Mouse (Mus musculus) hindbrain, embryonic 15.5 days (tissue): ENCODE data around the gene Hsdl2. TPM values are rescaled to one million over a fixed set of nuclear protein-coding genes. Genes with fewer than 3 reads are reported as not detected.
A peak's percentile ranks its signal among the peaks of the same experiment; 100 is the strongest.
"Not testable (repeated sequence)": the region's sequence is repeated elsewhere in the genome, so short reads cannot be mapped to it uniquely, and the experiment has no call there.

ENCODE experiments used
- ATAC-seq: fragments of 200-750 bp; cut with Nextera tagmentation; 2 replicates; pipeline ENCODE4 v1.8.0; 2017; ENCODE audit warnings: low read depth, moderate number of reproducible peaks, moderate TSS enrichment; ENCODE audit not compliant: low FRiP score
- H3K27ac ChIP-seq: fragments of 300-500 bp; sonication (generic); replicated peaks from 2 replicates; pipeline ENCODE4 v1.5.1; 2015; ENCODE audit warnings: mild to moderate bottlenecking, inconsistent platforms
- H3K27me3 ChIP-seq: fragments of 300-500 bp; sonication (generic); 2 replicates; pipeline ENCODE4 v1.6.1; 2015; ENCODE audit warnings: control low read depth, inconsistent platforms
- H3K36me3 ChIP-seq: fragments of 300-500 bp; sonication (generic); 2 replicates; pipeline ENCODE4 v1.6.1; 2015; ENCODE audit warnings: control low read depth, inconsistent platforms
- H3K4me1 ChIP-seq: fragments of 300-500 bp; sonication (generic); replicated peaks from 2 replicates; pipeline ENCODE4 v1.6.1; 2015; ENCODE audit warnings: control low read depth, inconsistent platforms
- H3K4me2 ChIP-seq: fragments of 300-500 bp; sonication (generic); 2 replicates; pipeline ENCODE4 v1.6.1; 2015; ENCODE audit warnings: moderate library complexity, mild to moderate bottlenecking, inconsistent platforms
- H3K4me3 ChIP-seq: fragments of 300-500 bp; sonication (generic); 2 replicates; pipeline ENCODE4 v1.5.1; 2015; ENCODE audit warnings: mild to moderate bottlenecking, inconsistent platforms
- H3K9ac ChIP-seq: fragments of 300-500 bp; sonication (generic); 2 replicates; pipeline ENCODE4 v1.6.1; 2015; ENCODE audit warnings: inconsistent platforms
- H3K9me3 ChIP-seq: fragments of 300-500 bp; sonication (generic); 2 replicates; pipeline ENCODE4 v1.6.1; 2016; ENCODE audit warnings: control low read depth, inconsistent platforms
- WGBS: fragments of 180-500 bp; shearing (Covaris S2); methylation state at CpG from one replicate; pipeline ENCODE4 v1.1.7; 2015; 5-methylcytosine and 5-hydroxymethylcytosine counted together
- polyA plus RNA-seq: library from polyadenylated mRNA; unstranded; fragments of >200 nt; fragmentation: Nextera tagmentation; extraction: Ambion mirVana; gene quantifications from 2 replicates; pipeline ENCODE4 v1.2.1, GENCODE M21; 2015

The Hsdl2 gene
- polyA plus RNA-seq, 1 experiment from 2014 or later, result 36.7 TPM

DNA sequence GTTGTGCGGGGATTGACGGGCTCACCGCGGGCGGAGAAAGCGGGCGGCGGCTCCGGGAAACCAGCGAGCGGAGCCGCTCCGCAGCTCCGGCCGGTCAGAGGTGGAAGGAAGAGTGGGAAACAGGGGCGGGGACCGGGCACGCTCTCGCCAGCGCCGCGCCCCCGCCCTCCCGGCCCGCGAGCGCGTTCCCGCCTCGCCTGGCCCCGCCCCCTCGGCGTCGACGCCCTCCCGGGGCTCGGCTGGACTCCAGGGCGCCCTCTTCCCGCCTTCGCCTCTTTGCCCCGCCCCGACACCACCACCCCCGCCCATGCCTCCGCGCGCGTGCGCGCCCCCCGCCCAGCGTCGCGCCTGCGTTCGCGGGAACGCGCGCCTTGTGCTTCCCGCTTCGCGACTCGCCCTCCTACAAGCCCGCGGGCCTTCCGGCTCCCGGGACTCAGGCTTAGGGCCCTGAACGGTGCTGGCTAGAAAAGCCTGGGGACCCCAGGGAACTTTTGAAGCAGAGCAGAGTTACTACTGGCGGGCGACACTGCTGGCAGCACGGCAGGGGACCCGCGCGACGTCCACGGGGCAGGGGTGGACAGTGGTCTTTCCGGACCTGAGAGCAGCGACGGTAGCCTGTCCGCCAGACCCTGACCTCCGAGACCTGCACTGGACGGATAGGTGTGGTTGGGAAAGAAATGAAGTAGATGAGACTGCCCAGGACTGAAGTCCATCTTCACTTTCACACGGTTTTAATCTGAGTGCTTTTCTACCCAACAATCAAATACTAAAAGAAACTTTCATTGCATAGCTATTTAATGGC is 32.0 kb upstream of the Hsdl2 start, which contains the start of gene Ptbp3:
Gene Ptbp3 (minus strand): TSS at position 190 of the 802 bp plus-strand sequence.
- WGBS, result under 1% methylated on average over 48 of the region's 83 CpGs

DNA sequence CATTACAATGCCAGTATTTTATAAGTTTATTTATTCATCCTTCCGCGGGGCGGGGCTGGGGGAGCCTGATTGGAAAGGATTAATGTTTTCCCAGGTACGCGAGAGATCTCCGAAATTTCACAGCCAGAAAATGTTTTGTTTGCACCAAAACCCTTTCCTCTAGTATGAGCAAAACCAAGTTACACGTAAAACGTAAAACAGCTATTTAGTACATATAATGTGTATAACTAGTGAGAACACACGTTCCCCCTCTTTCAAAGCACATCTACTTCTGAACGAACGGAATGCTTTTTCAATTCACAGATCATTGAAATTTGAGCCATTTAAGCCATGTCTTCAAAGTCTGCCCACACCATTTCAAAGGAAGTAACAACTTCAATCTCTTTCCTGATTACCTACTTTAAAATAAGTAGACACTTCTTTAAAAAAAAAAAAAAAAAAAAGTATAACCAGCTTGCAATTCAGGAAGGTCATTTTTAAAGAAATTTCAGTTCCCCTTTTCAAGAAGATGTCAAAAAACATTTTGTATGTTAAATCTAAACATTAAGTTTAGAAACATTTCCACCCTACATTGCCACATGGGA is 31.3 kb upstream of the Hsdl2 start:
- Histone ChIP-seq H3K27ac (peak overlapping the region; percentile 83; the same call in 1 of the 2 replicates), H3K4me3 (peak overlapping the region; percentile 65), H3K4me2 (peak overlapping the region; percentile 78), H3K9me3 (no peaks in the 10 kb centered on the region), H3K4me1 (peaks cover 25% of the 10 kb centered on the region), H3K36me3 (no peaks in the 10 kb centered on the region), H3K27me3 (no peaks in the 10 kb centered on the region), H3K9ac (peak overlapping the region; percentile 70)
- 18% methylated on average over 11 of the region's 11 CpGs for WGBS
- no peak for ATAC-seq

More for the DNA sequence above, 32.0 kb upstream of the Hsdl2 start, which contains the start of gene Ptbp3:
- Histone ChIP-seq H3K4me2 (peak within 1 kb of the TSS; percentile 78), H3K4me1 (peaks cover 25% of the 10 kb centered on the region), H3K9me3 (no peaks in the 10 kb centered on the region), H3K27ac (peak within 1 kb of the TSS; percentile 85), H3K27me3 (no peaks in the 10 kb centered on the region), H3K36me3 (no peaks in the 10 kb centered on the region), H3K4me3 (peak within 1 kb of the TSS; percentile 65), H3K9ac (peak within 1 kb of the TSS; percentile 70)
- ATAC-seq, result peak; percentile 95

DNA sequence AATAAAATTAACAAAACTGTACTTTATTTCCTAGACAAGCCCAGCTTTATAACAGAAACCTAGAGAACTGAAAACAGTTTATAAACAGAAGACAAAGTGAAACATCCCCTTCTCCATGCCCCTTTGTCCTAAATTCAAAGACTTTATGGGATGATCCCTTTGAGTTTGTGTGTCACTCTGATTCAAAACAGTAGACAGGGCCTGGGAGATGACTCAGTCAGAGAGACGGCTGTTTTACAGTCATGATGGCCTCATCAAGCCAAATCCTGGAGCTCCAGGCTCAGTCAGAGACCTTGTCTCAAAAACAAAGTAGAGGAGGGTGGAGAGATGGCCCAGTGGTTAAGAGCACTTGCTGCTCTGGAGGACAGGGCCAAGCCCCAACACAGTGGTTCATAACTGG is 29.5 kb upstream of the Hsdl2 start:
- H3K9me3 ChIP-seq, result no peaks in the 10 kb centered on the region
- H3K4me2 ChIP-seq, result no peak overlapping the region
- H3K27me3 ChIP-seq, result no peaks in the 10 kb centered on the region
- ATAC-seq, result no peak
- WGBS, result 90% methylated on average over 1 of the region's 1 CpGs
- H3K27ac ChIP-seq, result no peak overlapping the region
- H3K4me3 ChIP-seq, result no peak overlapping the region
- H3K36me3 ChIP-seq, result no peaks in the 10 kb centered on the region
- no peak overlapping the region for H3K9ac ChIP-seq
- peaks cover 18% of the 10 kb centered on the region for H3K4me1 ChIP-seq

DNA sequence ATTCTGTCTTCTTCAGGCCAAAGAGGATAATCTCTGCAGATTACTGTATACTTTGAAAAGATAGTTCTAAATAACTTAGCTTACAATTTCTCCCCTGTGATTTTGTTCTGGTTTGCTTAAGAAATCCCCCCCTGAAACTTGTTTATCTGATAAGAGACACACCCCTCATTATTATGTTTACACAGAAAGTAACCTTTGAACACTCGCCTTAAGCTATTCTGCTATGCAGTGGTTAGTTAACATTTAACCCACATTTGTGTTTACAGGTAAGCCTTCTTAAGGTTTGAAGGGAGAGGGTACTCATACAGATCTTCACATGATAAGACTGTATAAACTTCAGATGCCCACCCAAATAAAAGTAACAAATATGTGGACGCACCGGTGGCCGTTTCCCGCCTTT is 28.5 kb upstream of the Hsdl2 start:
- Histone ChIP-seq H3K4me3 (no peak overlapping the region), H3K9me3 (no peaks in the 10 kb centered on the region), H3K27ac (no peak overlapping the region), H3K4me1 (peaks cover 10% of the 10 kb centered on the region; the same call in 1 of the 2 replicates), H3K4me2 (no peak overlapping the region), H3K36me3 (no peaks in the 10 kb centered on the region), H3K9ac (no peak overlapping the region), H3K27me3 (no peaks in the 10 kb centered on the region)
- no peak for ATAC-seq
- WGBS, result 92% methylated on average over 5 of the region's 5 CpGs

DNA sequence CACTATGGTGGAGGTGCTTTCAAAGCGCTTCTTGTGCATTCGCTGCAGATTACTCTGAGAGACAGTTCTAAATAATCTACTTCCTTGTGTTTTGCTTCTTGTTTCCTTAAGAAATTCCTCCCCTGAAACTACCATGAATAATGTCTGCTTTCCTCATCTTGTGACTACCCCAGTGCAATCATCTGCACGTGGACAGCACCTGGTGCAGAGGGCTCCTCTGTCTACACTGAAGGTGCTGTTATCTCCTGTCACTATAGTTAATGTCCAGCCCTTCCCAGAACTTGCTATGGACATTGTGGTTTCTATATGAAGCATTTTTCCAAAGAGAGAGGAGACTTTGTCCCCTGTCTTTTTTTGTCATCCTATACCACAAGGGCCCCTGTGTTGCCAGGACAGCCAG is 27.8 kb upstream of the Hsdl2 start:
- Histone ChIP-seq H3K27me3 (no peaks in the 10 kb centered on the region), H3K27ac (no peak overlapping the region), H3K4me1 (0 out of 2 replicates have a peak, but pooled peaks cover 5% of the 10 kb centered on the region), H3K4me2 (no peak overlapping the region), H3K36me3 (no peaks in the 10 kb centered on the region), H3K9ac (no peak overlapping the region), H3K9me3 (no peaks in the 10 kb centered on the region), H3K4me3 (no peak overlapping the region)
- ATAC-seq, result no peak
- 85% methylated on average over 3 of the region's 3 CpGs for WGBS

DNA sequence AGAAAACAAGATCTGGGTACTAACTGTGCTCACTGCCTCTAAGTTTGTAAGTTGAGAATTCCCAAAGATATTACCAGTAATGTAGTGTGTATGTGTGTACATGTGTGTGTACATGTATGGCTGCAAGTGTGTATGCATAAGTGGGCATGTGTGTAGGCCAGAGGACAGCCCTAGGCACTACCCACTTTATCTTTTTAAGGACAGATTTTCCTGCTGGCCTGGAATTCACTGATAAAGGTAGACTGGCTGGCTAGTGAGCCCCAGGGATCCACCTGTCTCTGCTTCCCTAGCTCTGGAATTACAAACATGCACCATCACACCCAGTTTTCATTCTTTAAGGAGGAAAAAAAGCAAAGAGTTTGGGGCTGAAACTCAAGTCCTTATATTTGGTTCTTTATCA is 26.2 kb upstream of the Hsdl2 start:
- no peaks in the 10 kb centered on the region for H3K27me3 ChIP-seq
- no peak overlapping the region for H3K9ac ChIP-seq
- H3K9me3 ChIP-seq, result no peaks in the 10 kb centered on the region
- ATAC-seq, result no peak
- no peaks in the 10 kb centered on the region for H3K4me1 ChIP-seq
- no peak overlapping the region for H3K27ac ChIP-seq
- no peak overlapping the region for H3K4me3 ChIP-seq
- H3K36me3 ChIP-seq, result no peaks in the 10 kb centered on the region
- H3K4me2 ChIP-seq, result no peak overlapping the region

DNA sequence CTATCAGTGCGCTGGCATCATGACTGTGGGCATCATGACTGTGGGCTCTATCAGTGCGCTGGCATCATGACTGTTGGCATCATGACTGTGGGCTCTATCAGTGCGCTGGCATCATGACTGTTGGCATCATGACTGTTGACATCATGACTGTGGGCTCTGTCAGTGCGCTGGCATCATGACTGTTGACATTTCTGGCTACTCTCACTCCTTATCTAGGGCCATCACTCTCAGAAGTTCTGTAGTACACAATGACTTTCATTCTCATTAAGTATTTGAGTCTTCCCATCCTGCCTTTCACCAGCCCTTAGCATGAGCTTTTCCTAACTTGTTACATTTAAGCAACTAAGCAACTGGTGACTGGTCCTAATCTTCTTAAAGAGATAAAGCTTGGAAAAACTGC is 24.0 kb upstream of the Hsdl2 start:
- not testable (repeated sequence) for H3K27me3 ChIP-seq, ATAC-seq, H3K4me1 ChIP-seq, H3K4me3 ChIP-seq, H3K27ac ChIP-seq, H3K4me2 ChIP-seq, H3K9ac ChIP-seq, H3K9me3 ChIP-seq, H3K36me3 ChIP-seq
- 96% methylated on average over 4 of the region's 4 CpGs for WGBS

DNA sequence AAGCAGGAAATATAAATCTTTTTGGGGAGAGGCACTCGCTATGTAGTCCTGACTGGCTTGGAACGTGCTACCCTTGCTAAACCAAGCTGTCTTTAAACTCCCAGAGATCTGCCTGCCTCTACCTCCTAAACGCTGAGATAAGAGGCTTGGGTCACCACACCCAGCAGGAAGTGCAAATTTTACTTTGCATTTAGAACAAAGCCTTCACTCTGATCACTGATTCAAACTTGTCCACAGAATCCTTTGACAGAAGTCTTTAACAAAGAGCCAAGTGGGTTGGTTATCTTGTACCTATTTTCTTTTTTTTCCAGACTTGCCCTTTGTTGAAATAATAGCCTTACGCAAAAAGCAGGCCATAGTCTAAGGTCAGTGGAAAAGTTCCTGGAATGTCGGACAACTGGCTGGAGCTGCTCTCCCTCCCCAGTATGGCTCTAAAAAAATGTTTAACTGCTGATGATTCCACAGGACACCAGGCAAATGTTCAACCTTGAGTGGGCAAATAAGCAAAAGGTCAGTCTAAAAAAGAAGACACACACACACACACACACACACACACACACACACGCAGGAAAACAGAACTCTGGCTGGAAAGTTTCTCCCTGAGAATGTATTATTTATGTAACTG is 23.2 kb upstream of the Hsdl2 start:
- Histone ChIP-seq H3K4me1 (no peaks in the 10 kb centered on the region), H3K9ac (no peak overlapping the region), H3K36me3 (no peaks in the 10 kb centered on the region), H3K4me3 (no peak overlapping the region), H3K27ac (no peak overlapping the region), H3K4me2 (no peak overlapping the region), H3K9me3 (no peaks in the 10 kb centered on the region), H3K27me3 (no peaks in the 10 kb centered on the region)
- ATAC-seq, result no peak
- 66% methylated on average over 6 of the region's 6 CpGs for WGBS

DNA sequence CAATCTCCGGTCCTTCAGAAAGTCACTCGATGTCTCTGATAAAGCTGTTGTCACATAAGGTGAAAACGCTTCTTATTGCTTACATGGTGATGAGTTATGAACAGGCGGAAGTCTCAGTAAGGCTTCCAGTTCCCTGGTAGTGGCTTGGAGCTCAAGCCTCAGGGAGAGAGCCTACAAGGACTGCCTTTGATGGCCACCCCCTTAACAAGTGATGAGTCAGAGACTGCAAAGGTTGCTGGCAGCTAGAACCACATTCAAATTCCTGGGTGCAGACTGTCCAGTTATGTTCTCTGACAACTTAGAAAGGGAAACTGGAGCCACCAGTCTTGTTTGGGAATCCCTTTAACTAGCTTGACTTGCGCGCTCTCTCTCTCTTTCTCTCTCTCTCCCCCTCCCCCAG is 21.2 kb upstream of the Hsdl2 start:
- ATAC-seq, result no peak
- H3K27me3 ChIP-seq, result no peaks in the 10 kb centered on the region
- WGBS, result 94% methylated on average over 6 of the region's 6 CpGs
- H3K4me3 ChIP-seq, result no peak overlapping the region
- H3K9ac ChIP-seq, result no peak overlapping the region
- no peaks in the 10 kb centered on the region for H3K36me3 ChIP-seq
- no peak overlapping the region for H3K27ac ChIP-seq
- H3K4me1 ChIP-seq, result no peaks in the 10 kb centered on the region
- H3K4me2 ChIP-seq, result no peak overlapping the region
- H3K9me3 ChIP-seq, result no peaks in the 10 kb centered on the region

DNA sequence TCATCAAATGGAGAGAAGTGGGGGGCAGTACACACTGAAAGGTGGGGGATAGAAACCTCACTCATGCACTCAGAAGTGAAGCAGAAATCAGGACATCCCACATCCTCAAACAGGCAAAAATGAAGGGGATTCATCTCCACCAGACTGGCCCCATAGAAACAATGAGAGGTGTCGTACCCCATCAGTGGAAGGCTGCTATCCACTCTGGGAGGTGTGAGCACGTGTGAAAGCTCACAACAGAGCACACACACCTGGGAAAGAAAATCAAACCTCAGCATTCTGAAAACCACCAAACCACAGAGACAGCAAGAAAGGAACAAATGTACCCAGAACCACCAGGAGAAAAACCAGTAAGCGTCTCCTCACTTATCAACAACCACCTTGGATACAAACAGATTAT is 17.2 kb upstream of the Hsdl2 start:
- WGBS, result 88% methylated on average over 3 of the region's 3 CpGs
- ATAC-seq, result no peak

DNA sequence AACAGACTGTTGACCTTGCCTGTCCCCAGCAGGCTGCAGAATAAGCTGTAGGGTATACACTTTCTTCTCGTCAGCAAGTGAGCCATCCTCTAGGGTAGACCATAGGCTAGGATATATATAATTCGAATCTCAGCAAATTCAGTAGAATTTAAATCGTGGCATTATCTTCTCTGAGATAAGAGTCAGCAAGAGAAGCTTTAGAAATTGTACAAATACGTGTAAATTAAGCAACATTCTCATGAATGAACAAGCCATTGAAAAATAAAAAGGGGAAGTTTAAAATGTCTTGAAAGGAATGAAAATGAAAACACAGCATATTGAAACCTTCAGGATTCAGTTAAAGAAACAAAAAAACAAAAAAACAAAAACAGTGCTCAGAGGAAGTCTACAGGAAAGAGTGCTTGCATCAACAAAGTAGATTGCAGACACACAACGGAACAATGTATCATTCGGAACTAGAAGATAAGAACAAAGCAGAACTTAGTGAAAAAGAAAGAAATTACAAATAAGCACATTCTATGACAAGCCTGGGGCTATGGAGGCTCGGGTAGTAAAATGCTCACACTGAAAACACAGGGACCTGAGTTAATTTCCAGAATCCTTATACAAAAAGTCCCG is 15.7 kb upstream of the Hsdl2 start:
- no peak overlapping the region for H3K4me3 ChIP-seq
- ATAC-seq, result no peak

More for the DNA sequence above, 17.2 kb upstream of the Hsdl2 start:
- Histone ChIP-seq H3K27me3 (no peaks in the 10 kb centered on the region), H3K9me3 (no peaks in the 10 kb centered on the region), H3K36me3 (no peaks in the 10 kb centered on the region), H3K27ac (no peak overlapping the region), H3K9ac (no peak overlapping the region), H3K4me3 (no peak overlapping the region), H3K4me1 (no peaks in the 10 kb centered on the region), H3K4me2 (no peak overlapping the region)

More for the DNA sequence above, 15.7 kb upstream of the Hsdl2 start:
- H3K4me1 ChIP-seq, result no peaks in the 10 kb centered on the region
- H3K9ac ChIP-seq, result no peak overlapping the region
- no peaks in the 10 kb centered on the region for H3K27me3 ChIP-seq
- no peaks in the 10 kb centered on the region for H3K9me3 ChIP-seq
- 80% methylated on average over 8 of the region's 8 CpGs for WGBS
- H3K36me3 ChIP-seq, result no peaks in the 10 kb centered on the region
- no peak overlapping the region for H3K27ac ChIP-seq
- no peak overlapping the region for H3K4me2 ChIP-seq
